Mouse (Mus musculus) adipocyte (in vitro differentiated cells): ENCODE results near the gene Endou.

Source experiments
- DNase-seq: peaks from one replicate; pipeline ENCODE4 v3.0.0-alpha.2; 2016; ENCODE audit warnings: low spot score

Endou gene

DNA sequence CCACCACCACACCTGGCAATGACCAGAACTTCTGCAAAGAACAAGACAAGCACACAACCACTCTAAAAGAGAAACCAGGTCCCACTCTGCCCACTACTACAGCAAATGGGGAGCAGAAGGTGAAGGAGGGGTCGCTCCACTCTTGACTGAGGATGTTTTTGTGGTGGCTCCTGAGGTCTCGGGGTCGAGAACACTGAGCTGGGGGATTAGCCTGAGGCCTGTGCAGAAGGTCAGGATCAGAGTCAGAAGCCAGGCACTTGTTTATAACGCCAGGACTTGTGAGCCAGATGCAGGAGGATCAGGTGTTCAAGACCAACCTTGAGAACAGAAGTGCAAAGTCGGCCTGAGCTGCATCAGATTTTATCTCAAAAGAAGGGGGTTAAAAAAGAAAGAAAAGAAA is 3.6 kb downstream of the Endou start:
- no peak for DNase-seq

DNA sequence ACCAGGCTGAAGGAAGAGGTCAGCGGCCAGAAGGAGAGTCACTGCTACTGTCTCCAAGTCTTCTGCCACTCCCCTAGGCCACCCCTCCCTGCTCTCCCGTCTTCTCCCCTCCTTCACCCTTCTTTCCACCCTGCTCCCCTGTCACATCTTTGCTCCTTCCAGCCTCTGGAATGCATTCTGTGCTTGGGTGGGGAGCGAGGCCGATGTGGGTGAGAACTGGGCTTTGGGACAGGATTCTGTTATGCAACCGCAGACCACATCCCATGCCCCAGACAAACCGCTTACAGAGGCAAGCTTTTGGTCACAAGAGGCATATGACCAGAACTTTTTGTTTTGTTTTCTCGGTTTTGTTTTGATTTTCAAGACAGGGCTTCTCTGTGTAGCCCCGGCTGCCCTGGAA is 4.1 kb downstream of the Endou start:
- DNase-seq: peak; percentile 85

DNA sequence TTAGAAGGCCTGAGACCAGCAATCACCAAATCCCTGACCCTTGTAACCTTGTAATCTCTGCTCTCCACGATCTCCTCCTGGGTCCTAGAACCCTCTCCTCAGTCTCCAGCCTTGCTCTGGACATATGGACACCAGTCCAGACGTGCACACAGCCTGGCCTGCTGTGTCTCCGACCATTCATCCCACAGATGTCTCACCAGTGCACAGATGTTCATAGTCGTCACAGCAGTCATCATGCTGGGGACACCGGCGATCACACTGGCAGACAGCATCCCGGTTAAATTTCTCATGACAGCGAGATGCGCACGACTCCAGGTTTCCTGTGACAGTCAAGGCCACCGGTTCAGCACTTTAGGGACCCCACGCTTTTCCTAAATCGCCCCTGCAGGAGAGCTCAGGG is 4.8 kb downstream of the Endou start:
- DNase-seq: no peak

DNA sequence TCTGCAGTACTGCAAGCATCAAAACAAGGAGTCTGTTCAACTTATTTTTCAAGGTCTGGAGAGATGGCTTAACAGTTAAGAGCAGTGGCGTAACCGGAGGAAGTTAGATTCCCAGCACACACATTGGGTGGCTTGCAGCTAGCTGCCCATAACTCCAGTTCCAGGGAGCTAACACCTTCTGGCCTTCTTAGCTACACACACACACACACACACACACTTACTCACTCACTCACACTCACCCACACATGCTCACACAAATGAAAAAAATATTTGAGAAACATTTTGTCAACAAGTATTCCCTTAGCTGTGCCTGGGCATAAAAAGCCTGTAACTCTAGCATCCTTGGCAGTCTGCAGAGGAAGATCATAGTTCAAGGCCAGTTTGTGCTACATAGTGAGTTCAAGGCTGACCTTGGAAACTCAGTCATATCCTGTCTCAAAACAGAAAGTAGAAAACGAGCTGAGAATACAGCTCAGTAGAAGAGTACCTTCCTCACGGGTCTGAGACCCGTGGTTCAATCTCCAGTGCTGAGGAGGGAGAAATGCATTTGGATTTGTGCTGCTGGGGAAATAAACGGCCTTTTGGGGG is 5.8 kb downstream of the Endou start:
- DNase-seq: peak; percentile 63

DNA sequence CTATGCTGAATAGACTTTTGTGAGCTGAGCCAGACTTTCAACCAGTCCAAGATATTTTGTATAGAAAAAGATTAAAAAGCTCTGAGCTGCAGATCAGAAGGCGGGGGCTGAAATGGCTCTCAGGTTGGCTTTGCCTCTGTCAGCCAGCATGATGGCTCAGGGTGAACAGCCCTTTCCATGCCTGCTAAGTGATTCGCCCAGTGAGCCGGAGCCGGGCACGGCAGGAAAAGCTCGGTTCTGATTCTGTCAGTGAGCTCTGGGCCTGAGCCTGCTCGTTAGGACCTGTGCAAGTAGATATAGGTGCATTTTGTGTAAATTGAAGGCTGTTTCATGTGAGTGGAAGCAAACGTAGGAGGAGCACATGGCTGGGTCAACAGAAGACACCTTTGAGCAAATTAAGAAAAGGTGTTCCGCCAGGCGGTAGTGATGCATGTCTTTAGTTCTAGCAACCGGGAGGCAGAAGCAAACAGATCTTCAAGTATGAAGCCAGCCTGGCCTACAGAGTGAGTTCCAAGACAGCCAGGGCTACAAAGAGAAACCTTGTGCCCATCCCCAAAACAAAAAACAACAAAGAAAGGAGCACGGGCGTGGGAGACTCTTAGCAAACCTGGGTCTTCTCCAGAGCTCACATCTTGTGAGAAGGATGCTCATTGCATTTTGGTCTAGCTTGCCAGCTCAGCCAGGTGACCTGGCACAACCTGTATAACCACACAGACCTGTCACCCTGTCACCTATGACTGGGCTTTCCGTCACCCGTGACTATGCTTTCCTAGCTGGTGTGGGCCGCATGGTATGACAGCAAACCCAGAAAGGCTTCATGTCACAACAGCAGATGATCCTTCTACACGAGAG is 6.6 kb downstream of the Endou start:
- no peak for DNase-seq

DNA sequence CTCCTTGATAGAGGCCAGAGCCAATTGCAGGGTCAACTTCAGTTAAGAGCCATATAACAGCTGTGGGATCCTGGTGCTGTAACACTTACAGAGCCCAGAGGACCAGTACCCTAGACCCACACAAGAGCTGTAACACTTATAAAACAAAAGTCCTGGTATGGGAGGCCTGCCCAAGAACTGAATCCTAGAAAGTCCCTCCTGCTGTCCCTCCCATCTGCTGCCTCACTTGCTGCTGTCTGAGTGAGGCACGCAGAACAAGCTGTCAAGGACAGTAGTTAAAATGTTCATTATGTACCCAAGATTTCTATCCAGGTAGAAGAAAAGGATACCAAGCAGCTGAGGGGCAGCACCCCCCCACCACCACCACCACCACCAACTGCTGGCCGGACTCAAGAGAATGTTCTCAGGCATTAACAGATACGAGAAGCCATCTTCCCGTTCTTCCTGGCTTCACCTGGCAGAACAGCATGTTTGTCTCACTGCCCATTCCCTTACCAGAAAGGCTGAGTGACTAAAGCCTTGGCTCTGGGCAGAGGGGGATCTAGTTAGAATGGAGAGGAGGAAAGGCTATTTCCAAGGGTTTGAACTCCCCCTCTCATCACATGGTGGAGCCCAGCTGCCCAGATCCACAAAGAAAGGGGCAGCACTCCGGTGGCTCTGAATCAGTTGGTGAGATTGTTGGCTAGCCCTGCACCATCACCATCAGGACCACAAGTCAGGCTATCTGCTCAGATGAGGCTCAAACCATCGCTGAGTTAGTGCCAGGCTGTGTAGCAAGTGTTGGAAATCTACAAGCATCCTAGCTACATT is 7.4 kb downstream of the Endou start:
- no peak for DNase-seq

DNA sequence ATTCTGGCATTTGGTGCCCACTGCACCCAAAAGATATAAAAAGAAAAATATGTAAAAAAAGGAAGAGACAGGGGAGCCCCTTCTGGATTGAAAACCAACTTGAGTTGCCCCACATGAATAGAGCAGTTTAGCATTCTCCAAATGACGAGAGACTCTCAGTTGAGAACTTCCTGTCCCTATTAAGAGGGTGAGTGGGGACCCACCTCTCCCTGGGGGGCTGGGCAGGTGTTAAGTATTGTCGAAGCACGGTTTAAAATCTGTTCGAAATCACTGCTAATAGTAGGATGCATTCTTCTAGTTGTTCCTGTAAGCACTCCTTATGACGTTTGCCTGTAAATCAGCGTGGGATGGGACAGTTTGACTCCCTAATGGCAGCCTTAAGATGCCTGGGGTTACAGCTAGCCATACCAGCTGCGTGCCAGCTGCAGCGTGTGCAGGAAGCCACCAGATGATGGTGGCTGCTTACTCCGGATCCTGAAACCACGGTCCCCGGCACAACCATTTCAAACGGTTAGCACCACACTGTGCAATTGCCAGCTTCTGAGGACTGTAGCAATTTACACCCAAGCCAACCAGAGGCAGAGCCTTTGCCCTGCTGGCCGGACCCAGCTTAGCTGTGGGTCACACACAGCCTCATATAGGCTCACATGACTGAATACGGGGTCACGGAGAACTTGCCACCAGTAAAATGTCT is 10.0 kb downstream of the Endou start:
- no peak for DNase-seq

DNA sequence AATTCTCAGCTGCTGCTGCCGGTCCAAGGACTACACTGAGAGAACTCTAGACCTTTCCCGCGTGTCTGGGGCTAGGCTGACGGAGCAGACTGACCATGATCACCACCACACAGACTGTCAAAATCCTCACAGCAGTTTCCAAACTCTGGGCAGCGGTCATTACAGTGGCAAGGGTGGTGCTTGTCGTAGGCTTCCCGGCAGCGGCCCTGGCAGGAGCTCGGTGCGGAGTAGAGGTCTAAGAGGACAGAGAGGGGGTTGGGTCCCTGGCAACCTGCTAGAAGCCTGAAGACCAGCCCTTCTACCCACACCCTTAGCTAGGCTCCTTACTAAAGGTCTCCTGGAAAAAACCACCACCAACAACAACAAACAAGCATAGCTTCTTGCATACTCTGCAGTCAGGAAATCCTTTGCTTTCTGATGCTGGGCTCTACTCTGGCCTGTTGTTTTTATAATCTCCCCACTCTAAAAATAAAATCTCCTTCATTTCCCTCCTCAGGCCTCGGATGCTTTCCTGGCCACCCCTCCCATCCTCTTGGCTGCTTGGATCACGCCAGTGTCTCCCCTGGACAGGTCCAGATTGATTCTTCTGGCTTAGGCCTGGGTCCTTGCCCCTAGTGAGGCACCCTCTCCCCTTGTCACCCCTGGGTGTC is 11.0 kb downstream of the Endou start:
- peak; percentile 54 for DNase-seq

DNA sequence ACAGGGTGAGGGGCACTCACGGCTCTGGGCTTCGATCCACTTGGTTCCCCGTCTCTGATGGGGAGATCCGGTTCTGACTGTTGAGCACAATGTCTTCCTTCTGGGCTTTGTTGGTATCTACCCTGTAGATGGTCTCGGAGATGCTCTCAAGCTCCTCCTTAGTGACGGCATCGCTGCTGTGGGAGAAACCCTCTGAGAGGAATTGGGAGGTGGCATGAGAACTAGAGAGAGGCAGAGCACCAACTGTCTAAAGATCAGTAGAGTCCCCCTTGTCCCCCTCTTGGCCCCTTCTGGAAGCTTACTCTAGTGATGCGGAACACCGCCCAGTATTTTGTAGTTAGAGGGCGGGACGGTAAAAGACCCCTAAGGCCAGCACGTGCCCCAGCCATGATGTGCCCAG is 11.6 kb downstream of the Endou start:
- no peak for DNase-seq

DNA sequence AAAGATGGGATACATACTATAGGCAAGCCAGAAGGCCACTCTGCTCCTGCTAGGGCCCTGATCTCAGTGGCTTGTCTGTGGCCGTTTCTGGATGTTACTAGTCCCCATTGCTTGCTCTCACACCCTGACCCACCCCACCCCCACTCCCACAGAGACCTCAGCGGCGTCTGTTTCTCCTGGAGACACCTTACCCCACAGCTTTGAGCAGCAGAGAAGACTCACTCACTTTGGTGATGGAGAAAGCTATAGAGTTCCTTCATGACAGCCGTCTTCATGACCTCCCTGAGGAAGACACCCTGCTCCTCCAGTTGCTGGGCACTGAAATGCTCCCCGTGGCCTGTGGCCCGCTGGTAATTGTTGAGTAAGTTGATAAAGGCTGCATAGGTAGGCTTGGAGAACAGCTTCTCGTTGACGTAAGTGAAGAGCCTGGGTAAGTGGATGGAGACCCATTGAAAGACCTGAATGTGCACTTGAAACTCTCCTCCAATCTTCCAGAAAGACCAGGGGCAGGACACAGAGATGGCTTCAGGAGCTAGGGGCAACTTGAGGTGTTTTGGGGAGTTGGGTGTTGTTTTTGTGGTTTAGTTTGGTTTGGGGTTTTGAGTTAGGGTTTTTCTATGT is 12.5 kb downstream of the Endou start:
- DNase-seq: no peak

DNA sequence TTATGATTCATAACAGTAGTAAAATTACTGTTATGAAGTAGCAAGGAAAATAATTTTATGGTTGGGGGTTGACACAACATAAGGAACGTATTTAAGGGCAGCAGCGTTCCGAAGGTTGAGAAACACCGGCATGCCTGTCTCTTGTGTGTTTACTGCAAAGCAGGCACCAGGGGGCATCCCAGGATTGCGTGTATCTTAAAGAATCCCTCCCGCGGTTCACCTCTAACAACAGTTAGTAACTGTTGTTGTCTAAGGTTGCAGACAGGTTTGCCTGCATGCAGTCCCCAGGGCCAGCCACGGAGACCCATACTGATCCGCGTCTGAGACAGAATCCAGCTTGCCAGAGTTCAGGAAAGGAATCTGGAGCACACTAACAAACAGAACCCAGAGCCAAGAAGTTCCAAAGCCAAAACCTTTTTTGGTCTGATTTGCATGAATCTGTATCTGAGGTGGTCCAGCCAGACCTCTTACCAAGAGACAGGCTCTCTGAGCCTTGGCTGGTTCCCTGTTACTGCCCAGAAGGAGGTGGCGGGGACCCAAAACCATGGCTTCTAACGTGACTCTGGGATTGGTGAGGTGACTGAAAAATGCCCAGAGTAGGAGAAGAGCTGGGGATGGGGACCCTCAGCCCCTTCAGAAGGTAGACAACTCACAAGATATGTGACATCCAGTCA is 13.1 kb downstream of the Endou start:
- peak; percentile 74 for DNase-seq

DNA sequence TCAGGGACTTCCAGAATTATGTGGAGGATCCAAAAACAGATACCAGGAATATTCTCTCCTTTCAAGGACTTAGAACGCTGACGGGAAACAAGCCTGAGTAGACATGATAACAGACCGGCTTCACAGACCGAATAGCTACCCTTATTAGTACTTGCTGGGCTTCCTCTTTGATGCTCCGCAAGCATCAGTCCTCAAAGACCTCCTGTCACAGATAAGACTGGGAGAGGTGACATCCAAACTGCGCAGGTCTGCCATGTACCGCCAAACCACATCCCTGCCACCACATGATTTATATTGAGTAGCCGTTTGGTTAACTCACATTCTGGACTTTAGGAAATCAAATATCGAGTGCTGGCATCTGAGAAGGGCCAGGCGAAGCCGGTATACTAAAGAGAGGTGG is 14.4 kb downstream of the Endou start:
- no peak for DNase-seq

DNA sequence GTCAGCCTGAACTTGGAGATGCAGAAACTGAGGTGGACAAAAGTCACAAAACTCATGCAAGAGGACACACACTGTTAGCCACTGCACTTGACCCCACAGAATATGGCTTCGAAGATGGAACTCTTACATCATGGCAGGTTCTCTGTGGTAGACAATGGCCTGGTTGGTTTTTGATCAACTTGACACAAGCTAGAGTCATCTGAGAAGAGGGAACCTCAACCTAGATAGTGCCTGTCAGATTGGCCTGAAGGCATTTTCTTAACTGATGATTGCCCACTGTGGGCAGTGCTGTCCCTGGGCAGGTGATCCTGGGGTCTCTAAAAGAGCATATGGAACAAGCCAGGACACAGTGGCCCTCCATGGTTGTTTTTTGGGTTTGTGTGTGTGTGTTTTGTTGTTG is 15.4 kb downstream of the Endou start:
- DNase-seq: no peak

DNA sequence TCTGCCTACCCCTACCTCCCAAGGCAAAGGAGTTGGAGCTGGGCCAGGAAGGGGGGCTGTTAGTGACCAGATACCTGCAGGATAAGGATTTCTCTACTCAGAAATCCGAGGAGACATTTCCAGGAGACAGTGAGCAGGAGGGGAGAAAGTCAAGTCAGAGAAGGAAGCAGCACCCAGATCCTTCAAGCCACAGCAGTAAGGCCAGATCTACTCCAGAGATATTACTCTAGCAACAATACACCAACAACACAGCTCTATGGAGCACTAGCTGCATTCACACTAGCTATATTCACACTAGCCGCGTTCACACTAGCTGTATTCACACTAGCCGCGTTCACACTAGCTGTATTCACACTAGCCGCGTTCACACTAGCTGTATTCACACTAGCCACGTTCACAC is 16.1 kb downstream of the Endou start:
- no peak for DNase-seq

DNA sequence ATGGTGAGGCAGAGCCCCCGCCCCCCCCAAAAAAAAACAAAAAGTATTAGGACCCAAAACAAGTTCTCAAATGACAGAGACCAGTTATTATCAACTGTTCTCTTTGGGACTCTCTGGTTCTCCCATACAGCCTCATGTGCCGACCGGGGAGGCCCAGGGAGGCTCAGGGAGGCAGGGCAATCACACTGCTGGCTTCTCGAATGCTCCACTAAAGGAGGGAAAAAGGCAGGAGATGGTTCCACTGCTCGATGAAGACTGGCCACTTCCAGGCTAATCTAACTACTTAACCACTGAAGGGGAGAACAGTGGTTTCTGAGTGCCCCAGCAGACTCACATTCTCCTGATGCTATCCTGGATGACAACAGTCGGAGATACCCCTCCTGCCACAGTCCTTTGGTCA is 18.6 kb downstream of the Endou start:
- DNase-seq: no peak

DNA sequence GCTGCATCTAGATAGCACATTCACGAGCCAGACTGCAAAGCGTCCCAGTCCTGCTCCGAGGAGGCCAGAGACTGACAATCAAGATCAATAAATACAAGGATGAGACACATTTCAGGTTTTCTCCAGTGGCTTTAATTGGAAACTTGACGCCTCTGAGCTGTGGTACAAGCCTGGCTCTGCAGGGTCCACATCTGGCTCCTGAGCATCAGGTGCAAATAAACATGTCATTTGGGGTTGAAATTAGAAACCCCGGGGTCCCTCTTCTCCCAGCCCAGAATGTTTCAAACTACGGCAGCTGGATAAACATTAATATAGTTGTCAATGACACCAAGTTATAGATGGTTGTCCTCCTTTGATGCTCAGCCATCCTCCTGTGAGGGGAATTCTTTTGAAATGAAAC is 20.2 kb downstream of the Endou start:
- no peak for DNase-seq

DNA sequence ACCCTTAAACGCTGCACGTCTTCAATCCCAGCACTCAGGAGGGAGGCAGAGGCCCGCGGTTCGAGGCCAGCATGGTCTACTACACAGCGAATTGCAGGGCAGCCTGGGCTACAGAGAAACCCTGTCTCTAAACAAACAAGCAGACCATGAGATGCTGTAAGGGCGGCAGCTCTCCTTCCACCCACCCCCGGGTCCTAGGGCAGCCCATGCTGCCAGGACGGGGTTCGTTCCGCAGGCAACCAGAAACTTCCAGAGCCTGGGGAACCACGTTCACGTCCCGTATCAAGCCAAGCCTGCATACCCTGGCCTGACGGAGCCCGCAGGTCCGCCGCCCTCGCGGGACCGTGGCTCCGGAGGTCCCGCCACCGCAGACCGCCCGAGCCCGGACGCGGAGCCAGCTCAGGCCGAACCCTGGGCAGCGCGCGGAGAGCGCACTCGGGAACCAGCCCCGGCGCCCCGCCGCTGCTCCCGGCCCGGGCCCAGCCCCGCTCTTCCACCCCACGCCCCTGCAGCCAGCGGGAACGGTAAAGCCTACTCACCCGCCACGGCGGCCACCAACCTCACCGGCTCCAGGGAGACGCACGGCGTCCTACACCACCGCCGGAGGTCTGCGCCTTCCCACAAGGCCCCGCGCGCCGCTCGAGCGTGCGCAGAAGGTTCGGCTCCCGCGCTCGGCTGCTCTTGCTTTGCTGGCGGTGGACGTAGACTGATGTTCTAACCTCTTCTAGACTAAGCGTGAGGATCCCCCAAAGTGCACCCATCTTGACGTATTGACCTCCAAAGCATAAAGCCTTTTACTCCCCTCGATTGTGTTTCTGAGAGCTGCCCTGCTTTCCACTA is 25.7 kb downstream of the Endou start, which contains the start of gene Rpap3:
Gene Rpap3, minus strand, starts transcription at position 615 of the 840 bp plus-strand sequence.
- peak; percentile 83 for DNase-seq

DNA sequence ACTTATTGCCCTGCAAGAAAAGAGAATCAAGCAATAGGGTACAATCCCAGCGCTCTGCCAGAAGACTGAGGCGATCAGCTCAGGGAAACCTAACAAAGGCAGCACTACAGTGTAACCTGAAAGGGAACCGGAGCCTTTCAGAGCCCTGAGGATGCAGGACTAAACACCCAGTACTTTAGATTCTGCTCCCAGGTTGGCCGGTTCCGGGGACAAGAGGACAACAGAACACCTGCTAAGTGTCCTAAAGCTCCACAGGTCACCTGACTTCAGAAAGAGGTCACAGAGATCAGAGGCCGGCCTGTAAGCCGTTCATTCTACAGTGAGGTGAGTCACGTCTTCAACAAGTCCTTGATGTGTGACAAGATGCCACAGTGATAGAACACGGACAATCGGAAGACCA is 34.5 kb downstream of the Endou start:
- DNase-seq: no peak

DNA sequence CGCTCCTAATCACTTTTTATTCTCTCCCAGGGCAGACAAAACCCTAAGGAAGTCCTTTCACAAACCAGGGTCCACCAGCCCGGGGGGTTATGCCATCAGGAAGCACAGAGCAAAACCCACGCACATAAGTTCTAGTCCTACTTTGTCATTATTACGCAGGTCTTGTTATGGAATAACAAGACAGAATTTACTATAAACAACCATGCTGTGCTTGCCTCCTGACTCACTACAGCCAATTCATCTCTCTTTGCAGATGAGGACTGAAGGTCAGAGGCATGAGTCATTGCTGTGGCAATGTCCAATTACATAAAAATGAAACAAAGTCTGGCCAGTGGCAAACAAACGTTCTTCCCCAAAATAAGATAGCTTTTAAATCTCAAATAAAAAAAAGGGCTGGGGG is 37.7 kb downstream of the Endou start:
- peak; percentile 82 for DNase-seq

DNA sequence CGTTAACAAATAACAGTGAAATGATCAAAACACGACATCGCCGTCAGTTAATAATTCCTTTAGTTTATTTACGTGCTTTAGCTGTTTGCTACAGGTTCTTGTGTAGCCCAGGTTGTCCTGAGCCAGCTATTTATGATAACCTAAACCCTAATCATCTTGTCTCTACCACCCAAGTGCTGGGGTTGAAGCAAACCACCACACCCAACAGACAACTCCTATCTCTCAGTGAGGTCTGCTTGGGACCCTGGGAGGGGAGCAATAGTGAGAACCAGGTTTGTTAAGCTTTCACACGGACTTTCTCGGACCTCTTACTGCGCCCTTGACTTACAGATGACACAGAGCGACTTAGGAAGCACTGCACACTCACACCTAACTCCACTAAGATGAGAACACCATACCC is 47.0 kb downstream of the Endou start:
- no peak for DNase-seq
